Mouse (Mus musculus) telencephalon, adult 2 months (tissue): ENCODE results near the gene Ifi27l2a.
A peak's percentile ranks its signal among the peaks of the same experiment; 100 is the strongest.
"Not testable (repeated sequence)": the region's sequence is repeated elsewhere in the genome, so short reads cannot be mapped to it uniquely, and the experiment has no call there.

Experiments
- DNase-seq: peaks from one replicate; pipeline ENCODE4 v3.0.0-alpha.2; 2011; ENCODE audit warnings: low read depth, low spot score

Gene Ifi27l2a

GRCm38 (mm10) chr12:103443524-103443923, at the start of gene Ifi27l2a:
Gene Ifi27l2a, minus strand, starts transcription at chr12:103443680.
- DNase-seq, result no peak

DNA sequence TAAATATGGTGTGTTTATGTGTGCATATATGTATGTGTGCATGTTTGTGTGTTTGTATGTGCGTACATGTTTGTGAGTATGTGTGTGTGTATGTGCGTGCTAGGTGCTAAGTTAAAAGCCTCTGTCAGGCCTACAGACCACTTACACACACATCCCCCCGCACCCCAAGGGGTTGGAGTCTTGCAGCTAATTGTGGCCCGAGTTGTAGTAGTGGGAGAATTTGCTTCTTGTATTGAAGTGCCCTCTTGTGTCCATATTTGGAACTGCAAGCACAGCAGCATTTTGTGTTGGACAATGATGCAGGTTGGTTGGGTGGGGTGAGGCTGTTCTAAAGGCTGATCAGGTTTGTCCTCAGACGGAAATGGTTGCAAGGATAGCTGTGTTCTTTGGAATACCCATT, 49.3 kb upstream of the Ifi27l2a start:
- no peak for DNase-seq

DNA sequence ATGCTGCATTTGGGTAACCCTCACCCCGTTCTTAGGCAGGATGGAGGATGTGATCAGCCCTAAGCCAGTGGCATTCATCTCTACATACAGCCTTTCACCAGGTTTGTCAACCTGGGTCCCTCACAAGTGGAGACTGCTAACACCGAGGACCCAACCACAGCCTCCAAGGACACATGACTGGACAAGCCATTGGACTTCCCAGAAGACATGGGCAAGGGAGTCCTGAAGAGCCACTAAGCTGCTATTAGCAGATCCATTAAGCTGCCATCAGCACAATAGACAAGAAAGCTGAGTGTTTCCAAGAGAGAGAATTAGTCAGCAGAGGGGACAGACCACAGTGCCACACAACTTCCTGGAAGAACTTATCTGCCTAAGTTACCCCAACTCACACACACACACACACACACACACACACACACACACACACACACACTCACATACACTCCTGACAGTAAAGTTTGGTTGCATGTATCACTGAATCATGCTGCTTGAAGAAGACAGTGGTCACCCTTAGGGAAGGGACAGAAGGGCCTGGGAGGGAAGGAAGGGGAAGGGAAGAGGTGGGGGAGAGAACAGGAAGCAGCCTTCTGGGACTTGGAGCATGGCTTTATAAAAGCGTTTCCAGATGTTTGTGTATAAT, 47.7 kb upstream of the Ifi27l2a start:
- DNase-seq, result no peak

DNA sequence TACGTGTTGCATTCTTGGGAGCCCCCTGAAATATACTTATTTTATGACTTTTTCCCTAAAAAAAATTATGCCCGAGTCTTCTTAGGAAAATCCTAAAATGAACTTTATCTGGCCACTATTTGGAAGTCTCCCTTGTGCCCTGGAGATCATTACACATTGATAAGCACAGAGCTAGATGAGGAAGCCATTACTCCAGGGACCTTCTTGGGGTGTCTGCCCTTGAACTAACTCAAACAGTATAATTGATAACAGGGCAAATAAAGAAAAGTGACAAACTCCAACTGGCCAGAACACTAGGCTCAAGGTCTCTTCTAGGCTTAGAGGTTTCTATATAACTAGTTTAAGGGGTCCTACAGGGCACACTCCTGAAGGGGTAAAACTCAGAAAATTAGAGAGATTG, 44.3 kb upstream of the Ifi27l2a start:
- DNase-seq, result no peak

DNA sequence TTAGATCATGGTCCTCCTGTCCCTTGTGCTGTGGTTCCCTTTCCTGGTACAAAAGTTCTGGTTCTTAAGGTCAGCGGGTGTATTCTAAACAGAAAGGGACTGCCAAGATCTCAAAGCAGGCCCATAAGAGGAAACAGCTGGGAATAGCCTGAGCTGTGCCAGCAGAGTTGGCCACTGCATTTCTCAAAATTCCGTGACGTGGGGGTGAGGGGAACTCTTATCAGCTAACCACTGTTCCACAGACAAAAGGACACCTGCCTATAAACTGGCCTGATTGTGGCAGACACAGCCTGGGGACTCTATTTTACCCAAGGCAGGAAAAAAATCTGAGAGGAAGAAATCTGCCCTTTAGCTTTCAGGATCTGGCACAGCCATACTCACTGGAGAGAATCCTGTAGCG, 43.8 kb upstream of the Ifi27l2a start:
- DNase-seq, result no peak

DNA sequence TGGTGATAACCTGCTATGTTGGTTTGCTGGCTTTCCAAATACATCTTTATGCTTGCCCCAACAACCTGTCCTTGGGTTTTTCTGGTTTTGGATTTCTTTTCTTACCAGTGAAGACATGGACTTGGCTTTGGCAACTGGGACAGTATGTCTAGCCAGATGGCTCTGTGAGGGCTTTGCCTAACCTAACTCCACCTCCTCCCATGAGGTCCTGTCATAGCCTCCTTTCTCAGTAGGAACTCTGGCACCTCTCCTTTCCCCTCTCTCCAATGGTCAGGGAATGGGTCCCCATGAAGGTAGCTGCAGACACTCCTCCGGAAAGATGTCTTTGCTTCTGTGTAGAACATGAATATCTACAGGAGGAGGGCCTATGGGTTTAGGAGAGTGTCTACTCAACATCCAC, 43.2 kb upstream of the Ifi27l2a start:
- no peak for DNase-seq

GRCm38 (mm10) chr12:103484200-103484972, 40.9 kb upstream of the Ifi27l2a start:
- DNase-seq, result not testable (repeated sequence)

DNA sequence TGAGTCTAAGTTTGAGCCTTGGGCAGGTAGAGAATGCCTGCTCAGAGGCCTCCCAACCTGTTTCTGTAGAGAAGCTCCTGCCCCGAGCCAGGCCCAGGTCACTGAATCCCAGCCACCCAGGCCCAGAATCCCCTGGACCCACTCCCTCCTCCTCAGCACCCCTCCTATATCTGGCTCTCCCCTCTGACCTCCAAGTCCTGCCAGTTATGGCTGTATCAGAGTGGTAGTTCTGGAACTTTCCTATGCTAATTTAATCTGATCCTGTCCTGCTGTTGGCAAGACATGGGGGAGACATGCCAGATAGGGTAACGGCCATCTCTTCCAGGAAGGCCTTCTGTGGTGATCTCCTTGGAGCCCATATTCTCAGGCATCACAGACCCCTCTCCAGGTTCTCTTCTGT, 39.3 kb upstream of the Ifi27l2a start:
- DNase-seq, result no peak

- DNase-seq, result no peak
Observed at GRCm38 (mm10) chr12:103481671-103482070, 38.2 kb upstream of the Ifi27l2a start.

DNA sequence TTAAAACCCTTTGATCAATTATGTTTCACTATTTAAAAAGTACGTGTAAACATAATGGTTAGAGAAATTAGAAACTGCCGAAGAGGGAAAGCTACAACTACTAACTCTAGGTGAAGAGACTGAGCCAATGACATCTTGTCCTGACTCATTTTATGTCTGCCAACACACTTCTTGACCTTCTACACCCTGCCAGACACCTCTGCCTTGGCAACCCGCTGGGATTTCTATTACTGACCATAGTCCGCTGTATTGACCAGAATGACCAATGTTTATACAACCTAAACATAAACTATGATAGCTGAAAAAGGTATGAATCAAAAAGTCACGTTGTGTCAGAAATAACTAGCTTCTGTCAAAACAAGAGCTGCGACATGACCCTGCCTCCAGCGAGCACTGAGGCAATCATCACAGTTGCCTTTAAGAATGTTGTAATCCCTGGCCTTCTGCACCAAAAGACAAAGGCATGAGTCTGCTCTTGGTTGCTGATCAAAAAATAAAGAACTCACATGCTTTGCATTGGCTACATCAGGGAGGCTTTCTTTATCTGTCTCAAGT, 34.1 kb upstream of the Ifi27l2a start:
- no peak for DNase-seq

DNA sequence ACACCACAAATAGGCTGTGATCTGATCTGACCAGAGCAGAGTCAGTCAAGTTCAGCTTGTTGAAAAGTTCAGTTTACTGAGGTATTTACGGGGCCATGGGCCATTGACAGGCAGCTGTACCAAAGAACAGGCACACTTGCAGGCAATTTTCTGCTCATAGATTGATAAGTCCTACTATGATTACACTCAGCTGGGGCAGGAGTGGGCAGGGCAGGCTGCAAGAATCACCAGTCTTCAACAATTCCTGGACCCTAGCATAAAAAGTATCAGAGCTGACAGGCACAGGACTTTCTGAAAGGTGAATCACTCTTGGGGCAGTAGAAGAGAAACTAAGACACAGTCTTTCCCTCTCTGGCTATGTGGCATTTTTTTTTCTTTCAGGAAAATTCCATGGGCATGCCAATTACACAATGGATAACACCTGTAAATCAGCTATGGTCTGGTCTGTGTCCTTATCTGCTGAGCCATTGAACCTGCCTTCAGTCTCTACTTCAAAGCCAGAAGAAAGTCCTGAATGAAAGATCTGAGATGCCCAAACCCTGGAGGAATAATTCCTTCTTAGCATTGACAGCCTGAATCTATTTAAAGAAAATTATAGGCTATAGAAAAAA, 33.4 kb upstream of the Ifi27l2a start:
- no peak for DNase-seq

DNA sequence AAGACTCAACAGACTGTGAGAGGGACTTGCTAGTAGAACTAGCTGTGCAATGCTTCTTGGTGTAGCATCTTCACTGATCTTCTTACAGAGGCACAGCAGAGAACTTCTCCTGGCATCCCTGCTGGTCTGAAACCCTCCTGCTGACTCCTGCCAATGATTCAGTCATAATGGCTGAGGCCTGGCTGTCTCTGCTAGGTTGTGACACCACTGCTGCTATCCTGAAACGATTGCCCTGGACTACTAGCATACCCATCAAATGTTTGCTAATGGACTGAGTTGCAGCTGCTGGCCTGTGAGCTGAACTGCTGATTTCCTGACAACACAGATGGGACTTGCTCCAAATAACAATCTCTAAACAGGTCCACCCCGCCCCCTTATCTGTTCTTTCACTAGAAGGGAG, 31.0 kb upstream of the Ifi27l2a start:
- no peak for DNase-seq

GRCm38 (mm10) chr12:103457140-103457539, 13.7 kb upstream of the Ifi27l2a start, which contains the start of gene Ifi27l2b:
Gene Ifi27l2b, minus strand, starts transcription at chr12:103457223.
- no peak for DNase-seq

DNA sequence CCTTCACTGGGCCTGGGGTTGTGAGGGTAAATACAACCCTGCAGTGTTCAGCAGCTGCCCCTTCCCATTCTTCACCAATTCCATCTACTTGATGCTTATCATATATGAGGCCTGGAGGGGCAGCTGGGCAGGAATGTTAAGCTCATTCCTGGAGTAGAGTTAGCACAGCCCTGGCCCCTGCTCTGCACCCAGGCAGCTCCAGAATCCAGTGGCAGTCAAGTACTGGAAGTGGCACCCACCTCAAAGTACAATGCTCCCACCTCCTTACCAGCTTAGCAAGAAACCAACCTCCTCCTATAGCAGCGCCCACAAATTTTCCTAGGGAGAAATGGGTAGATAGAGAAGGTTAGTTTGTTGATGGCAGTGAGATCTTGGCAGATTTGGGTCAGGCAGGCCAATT, 13.2 kb upstream of the Ifi27l2a start:
- not testable (repeated sequence) for DNase-seq

GRCm38 (mm10) chr12:103453361-103453760, 9.9 kb upstream of the Ifi27l2a start:
- DNase-seq, result no peak

GRCm38 (mm10) chr12:103445060-103445459, 1.6 kb upstream of the Ifi27l2a start:
- DNase-seq, result no peak

DNA sequence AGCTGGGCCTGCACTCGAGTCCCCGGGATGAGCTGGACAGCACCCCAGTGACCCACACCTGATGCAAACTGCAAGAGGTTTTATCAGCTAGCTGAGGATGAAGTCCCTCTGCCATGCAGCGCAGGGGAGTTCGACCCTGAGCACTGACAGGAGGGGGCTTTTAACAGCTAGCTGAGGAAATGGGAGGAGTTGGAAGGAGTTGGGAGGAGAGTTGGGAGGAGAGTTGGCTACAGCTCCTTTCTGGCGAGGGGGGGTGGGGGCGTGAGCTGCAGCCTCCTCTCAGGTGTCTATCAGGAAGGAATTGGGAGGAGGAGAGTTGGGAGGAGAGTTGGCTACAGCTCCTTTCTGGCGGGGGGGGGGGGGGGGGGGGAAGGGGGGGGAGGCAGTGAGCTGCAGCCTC, 781 bp upstream of the Ifi27l2a start:
- DNase-seq, result not testable (repeated sequence)

DNA sequence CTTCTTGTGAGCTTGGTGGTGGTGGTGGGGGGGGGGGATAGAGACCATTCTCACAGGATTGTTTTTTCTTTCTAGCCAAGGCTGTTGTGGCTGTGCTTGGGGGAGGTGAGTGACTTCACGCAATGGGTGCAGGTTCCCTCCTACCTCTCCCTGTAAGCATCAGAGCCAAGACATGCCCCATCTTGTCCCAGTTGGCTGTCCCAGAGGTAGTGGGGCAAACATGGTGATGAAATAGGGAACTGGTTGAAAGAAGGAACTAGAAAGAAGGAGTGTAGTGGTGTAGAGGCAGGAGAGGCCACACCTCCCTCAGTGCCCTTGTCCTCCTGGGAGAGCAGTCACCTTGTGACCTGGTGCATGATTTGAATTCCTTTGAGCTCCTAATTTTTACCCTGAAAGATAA, 5.9 kb downstream of the Ifi27l2a start:
- DNase-seq, result no peak

- no peak for DNase-seq
Observed at GRCm38 (mm10) chr12:103434861-103435260, 8.6 kb downstream of the Ifi27l2a start.

DNA sequence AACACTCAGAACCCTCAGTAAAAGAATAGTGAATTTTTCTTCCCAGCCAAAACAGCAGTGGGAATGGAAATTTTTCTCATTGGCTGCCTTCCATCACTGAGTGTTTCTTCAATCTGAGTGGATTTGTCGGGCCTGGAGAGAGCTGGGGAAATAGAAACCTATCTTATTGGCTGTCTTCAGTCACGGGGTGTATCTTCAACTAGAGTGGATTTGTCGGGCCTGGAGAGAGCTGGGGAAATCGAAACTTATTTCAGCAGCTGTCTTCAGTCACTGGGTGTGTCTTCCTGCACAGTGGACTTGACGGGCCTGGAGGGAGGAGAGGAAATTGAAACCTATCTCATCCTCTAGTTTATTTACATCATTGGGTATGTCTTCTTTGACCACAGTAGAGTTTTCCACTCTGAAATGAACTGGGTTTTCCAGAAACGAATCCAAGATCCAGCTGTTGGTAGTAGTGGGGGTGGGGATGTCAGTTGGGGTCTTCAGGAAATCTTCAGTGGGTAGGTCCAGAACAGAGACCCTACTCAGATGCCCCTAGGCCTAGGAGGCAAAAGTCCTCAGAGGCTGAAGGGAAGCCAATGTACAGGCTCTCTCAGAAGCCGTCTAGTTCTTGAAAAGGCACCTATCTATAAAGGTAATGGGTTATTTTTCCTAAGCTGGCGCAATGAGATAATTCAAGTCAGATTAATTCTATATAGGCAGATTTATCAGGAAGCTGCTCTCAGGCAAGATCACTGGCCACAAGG, 9.3 kb downstream of the Ifi27l2a start, which contains the start of gene Ifi27:
Ifi27 (plus strand) TSS at position 226 of the 746 bp plus-strand sequence.
- peak; percentile 74 for DNase-seq

DNA sequence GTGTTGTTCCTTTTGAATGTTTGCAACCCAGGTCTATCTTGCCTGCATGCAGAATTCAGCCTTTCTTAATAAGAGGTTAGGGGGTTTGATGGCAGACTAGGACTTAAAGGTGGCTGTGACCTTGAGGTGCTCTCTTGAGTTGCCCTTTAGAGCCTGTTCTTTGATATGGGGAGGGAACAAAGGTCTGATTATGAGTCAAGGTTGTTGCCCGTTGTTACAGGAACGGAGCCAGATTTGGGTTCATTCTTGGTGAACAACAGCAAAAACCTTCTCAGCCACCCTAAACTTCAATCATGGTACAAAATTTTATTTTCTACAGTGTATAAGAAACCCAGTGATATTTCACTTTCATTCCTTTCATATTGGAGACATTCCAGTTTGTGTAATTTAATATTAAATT, 10.1 kb downstream of the Ifi27l2a start:
- no peak for DNase-seq

- DNase-seq, result no peak
Observed at GRCm38 (mm10) chr12:103426710-103427109, 16.8 kb downstream of the Ifi27l2a start.
